19 mouse cellular contexts compared by ENCODE assay signal in the genomic region with DNA sequence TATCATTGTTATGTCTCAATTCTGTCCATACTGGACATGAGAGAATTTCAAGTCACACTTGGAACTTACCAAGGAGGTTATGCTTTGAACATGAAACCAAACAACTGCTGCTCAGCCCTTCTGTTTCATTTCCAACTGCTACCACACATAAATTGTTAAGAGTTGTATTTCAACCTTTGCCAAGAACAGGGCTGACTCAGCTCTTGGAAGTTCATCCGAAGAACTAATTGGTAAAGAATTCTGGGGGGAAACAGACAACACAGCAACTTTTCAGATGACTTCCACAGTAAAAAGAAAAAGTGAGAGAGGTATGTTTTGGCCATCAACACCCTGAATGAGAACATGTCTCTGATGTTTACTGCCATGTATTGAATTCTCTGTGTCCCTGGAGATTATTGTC.
DNase-seq lines count a peak whose midpoint lies in the region; ATAC-seq and TF ChIP-seq lines count a peak whose summit lies in the region.
"Had no signal": no experiment of that assay in that cellular context is flagged by ENCODE, and none has a peak within 500 bp of the region (broad histone marks: within the 10 kb centered on the region; RNA-seq: fewer than 3 reads in every experiment).

No protein-coding gene starts in this region.

- no peak overlapping the region for H3K9ac ChIP-seq in kidney, postnatal 0 days (ENCODE audit: low read depth, low read length)
- no peak overlapping the region for H3K9ac ChIP-seq in kidney, embryonic 15.5 days
- H3K9ac ChIP-seq in midbrain, embryonic 14.5 days (replicated peaks; ENCODE audit: low read length) = no peak overlapping the region
- H3K9ac ChIP-seq: embryonic facial prominence, embryonic 12.5 days; forebrain, embryonic 13.5 days; hindbrain, embryonic 12.5 days; neural tube, embryonic 12.5 days had no signal

- peak overlapping the region; percentile 43 for H3K27ac ChIP-seq in gastrocnemius, adult 2 months
- no peak overlapping the region for H3K27ac ChIP-seq in kidney, postnatal 0 days
- H3K27ac ChIP-seq in kidney, embryonic 15.5 days = no peak overlapping the region
- no peak overlapping the region for H3K27ac ChIP-seq in midbrain, embryonic 14.5 days (replicated peaks; ENCODE audit: low read depth, low read length)
- H3K27ac ChIP-seq: embryonic facial prominence, embryonic 12.5 days; forebrain, embryonic 13.5 days; heart, embryonic 10.5 days; hindbrain, embryonic 12.5 days; macrophage; midbrain, embryonic 10.5 days; neural tube, embryonic 12.5 days; stomach, postnatal 0 days had no signal

- DNase-seq in gastrocnemius, adult 2 months = no peak
- no peak for DNase-seq in gastrocnemius, adult 8-10 months (ENCODE audit: low spot score in 2 of 2)
- DNase-seq in kidney, postnatal 0 days (ENCODE audit: low spot score) = peak; percentile 21
- peak; percentile 6 for DNase-seq in lung, postnatal 36 days
- no peak for DNase-seq in lung, postnatal 25 days (ENCODE audit: low spot score)
- DNase-seq in midbrain, embryonic 14.5 days = no peak
- DNase-seq: cerebellum, adult 9-11 months; gastrocnemius, postnatal 25 days; right cerebral cortex, postnatal 4 days had no signal

- no peaks in the 10 kb centered on the region for H3K27me3 ChIP-seq in kidney, postnatal 0 days (ENCODE audit: insufficient read depth, low read length)
- no peaks in the 10 kb centered on the region for H3K27me3 ChIP-seq in kidney, embryonic 15.5 days
- no peaks in the 10 kb centered on the region for H3K27me3 ChIP-seq in midbrain, embryonic 14.5 days (ENCODE audit: control insufficient read depth, insufficient read depth, low read length)
- H3K27me3 ChIP-seq: embryonic facial prominence, embryonic 12.5 days; forebrain, embryonic 13.5 days; hindbrain, embryonic 12.5 days; neural tube, embryonic 12.5 days had no signal

- intact Hi-C loops in gastrocnemius, adult 2 months (cut with DNase I) = no loop called here

- no peak overlapping the region for H3K4me2 ChIP-seq in kidney, postnatal 0 days (ENCODE audit: low read length)
- no peak overlapping the region for H3K4me2 ChIP-seq in kidney, embryonic 15.5 days
- H3K4me2 ChIP-seq in midbrain, embryonic 14.5 days (ENCODE audit: low read length) = no peak overlapping the region
- H3K4me2 ChIP-seq: embryonic facial prominence, embryonic 12.5 days; forebrain, embryonic 13.5 days; hindbrain, embryonic 12.5 days; neural tube, embryonic 12.5 days had no signal

- no peak for ATAC-seq in kidney, postnatal 0 days (replicated peaks; ENCODE audit: low FRiP score, low read depth)
- no peak for ATAC-seq in kidney, embryonic 15.5 days (replicated peaks; ENCODE audit: low FRiP score)
- ATAC-seq in midbrain, embryonic 14.5 days (ENCODE audit: low FRiP score, low TSS enrichment) = no peak
- ATAC-seq: forebrain, embryonic 13.5 days had no signal

- no peaks in the 10 kb centered on the region for H3K4me1 ChIP-seq in kidney, postnatal 0 days (replicated peaks; ENCODE audit: insufficient read depth, low read length)
- H3K4me1 ChIP-seq in kidney, embryonic 15.5 days = no peaks in the 10 kb centered on the region
- H3K4me1 ChIP-seq in midbrain, embryonic 14.5 days (ENCODE audit: control insufficient read depth, insufficient read depth, low read length) = 0 out of 2 replicates have a peak, but pooled peaks cover 5% of the 10 kb centered on the region
- H3K4me1 ChIP-seq: embryonic facial prominence, embryonic 12.5 days; forebrain, embryonic 13.5 days; heart, embryonic 10.5 days; hindbrain, embryonic 12.5 days; midbrain, embryonic 10.5 days; neural tube, embryonic 12.5 days had no signal

- WGBS in kidney, postnatal 0 days = 51% methylated on average over 1 of the region's 1 CpGs
- WGBS in kidney, embryonic 15.5 days = 59% methylated on average over 1 of the region's 1 CpGs
- WGBS in midbrain, embryonic 14.5 days = 96% methylated on average over 1 of the region's 1 CpGs

- no peak for TF ChIP-seq CTCF in gastrocnemius, adult 2 months (IDR thresholded peaks at IDR 0.05)
- TF ChIP-seq CTCF in kidney, postnatal 0 days (IDR thresholded peaks at IDR 0.05; ENCODE audit: low read depth) = no peak

- H3K9me3 ChIP-seq in kidney, postnatal 0 days (replicated peaks; ENCODE audit: low read length) = no peaks in the 10 kb centered on the region
- no peaks in the 10 kb centered on the region for H3K9me3 ChIP-seq in kidney, embryonic 15.5 days (replicated peaks)
- H3K9me3 ChIP-seq in midbrain, embryonic 14.5 days (ENCODE audit: control insufficient read depth, low read length) = no peaks in the 10 kb centered on the region
- H3K9me3 ChIP-seq: embryonic facial prominence, embryonic 12.5 days; forebrain, embryonic 13.5 days; heart, embryonic 10.5 days; hindbrain, embryonic 12.5 days; midbrain, embryonic 10.5 days; neural tube, embryonic 12.5 days had no signal

- no peak overlapping the region for H3K4me3 ChIP-seq in gastrocnemius, adult 2 months
- H3K4me3 ChIP-seq in kidney, postnatal 0 days (replicated peaks; ENCODE audit: low read depth, low read length) = no peak overlapping the region
- H3K4me3 ChIP-seq in kidney, embryonic 15.5 days (replicated peaks) = no peak overlapping the region
- H3K4me3 ChIP-seq in midbrain, embryonic 14.5 days (replicated peaks; ENCODE audit: low read depth, low read length) = no peak overlapping the region
- H3K4me3 ChIP-seq: embryonic facial prominence, embryonic 12.5 days; erythroblast, embryonic 14.5 days; forebrain, embryonic 13.5 days; heart, embryonic 10.5 days; hindbrain, embryonic 12.5 days; midbrain, embryonic 10.5 days; neural tube, embryonic 12.5 days had no signal

- no peaks in the 10 kb centered on the region for H3K36me3 ChIP-seq in kidney, postnatal 0 days (ENCODE audit: insufficient read depth, low read length)
- H3K36me3 ChIP-seq in kidney, embryonic 15.5 days = no peaks in the 10 kb centered on the region
- H3K36me3 ChIP-seq in midbrain, embryonic 14.5 days (ENCODE audit: control insufficient read depth, insufficient read depth, low read length) = no peaks in the 10 kb centered on the region
- H3K36me3 ChIP-seq: embryonic facial prominence, embryonic 12.5 days; heart, embryonic 10.5 days; hindbrain, embryonic 12.5 days; midbrain, embryonic 10.5 days; neural tube, embryonic 12.5 days had no signal

Comparison
In these comparisons a context has a peak if more than half of its experiments do, and no peak if none do; other contexts are left out.
1. DNase-seq: peak in kidney, postnatal 0 days (single experiment) and lung, postnatal 36 days (single experiment); none in gastrocnemius, adult 2 months (single experiment), gastrocnemius, adult 8-10 months (0 of 2), lung, postnatal 25 days (single experiment) and midbrain, embryonic 14.5 days (single experiment).